Mouse (Mus musculus): ENCODE data around the gene Gal3st4. TPM values are rescaled to one million over a fixed set of nuclear protein-coding genes. Genes with fewer than 3 reads are reported as not detected.

The Gal3st4 gene
- total and polyA plus RNA-seq, 2 experiments from 2014 or later: 1.5 to 2.1 TPM

- 53% methylated on average over 8 of the region's 8 CpGs for WGBS
- no peak for ATAC-seq
- Histone ChIP-seq H3K4me2 (ENCODE audit: low read depth, low read length) (no peak overlapping the region), H3K36me3 (ENCODE audit: insufficient read depth, low read length) (no peaks in the 10 kb centered on the region), H3K4me3 (ENCODE audit: low read length) (no peak overlapping the region), H3K27me3 (ENCODE audit: insufficient read depth, low read length) (no peaks in the 10 kb centered on the region), H3K4me1 (ENCODE audit: insufficient read depth, low read length) (peaks cover 7% of the 10 kb centered on the region), H3K27ac (no peak overlapping the region), H3K9ac (replicated peaks; ENCODE audit: low read length) (no peak overlapping the region), H3K9me3 (ENCODE audit: low read length) (no peaks in the 10 kb centered on the region)
- no peak for TF ChIP-seq CTCF (IDR thresholded peaks at IDR 0.05; ENCODE audit: low read depth)
- DNase-seq (ENCODE audit: low spot score): no peak
Measured at GRCm38 (mm10) chr5:138274186-138274585, 1.5 kb upstream of the Gal3st4 start.

- 53% methylated on average over 3 of the region's 3 CpGs for WGBS
- DNase-seq (ENCODE audit: low spot score) (no peak), ATAC-seq (no peak)
- TF ChIP-seq CTCF (IDR thresholded peaks at IDR 0.05; ENCODE audit: low read depth): no peak
- no peaks in the 10 kb centered on the region for H3K9me3 ChIP-seq (ENCODE audit: low read length)
- H3K4me1 ChIP-seq (ENCODE audit: insufficient read depth, low read length): peaks cover 7% of the 10 kb centered on the region; the same call in 1 of the 2 replicates
- H3K27ac ChIP-seq: no peak overlapping the region
- no peaks in the 10 kb centered on the region for H3K27me3 ChIP-seq (ENCODE audit: insufficient read depth, low read length)
- no peak overlapping the region for H3K4me2 ChIP-seq (ENCODE audit: low read depth, low read length)
- no peak overlapping the region for H3K4me3 ChIP-seq (ENCODE audit: low read length)
- no peak overlapping the region for H3K9ac ChIP-seq (replicated peaks; ENCODE audit: low read length)
- no peaks in the 10 kb centered on the region for H3K36me3 ChIP-seq (ENCODE audit: insufficient read depth, low read length)
Measured at GRCm38 (mm10) chr5:138271232-138271631, 1.4 kb downstream of the Gal3st4 start.

GRCm38 (mm10) chr5:138268980-138269379 lies 3.7 kb downstream of the Gal3st4 start:
- no peak overlapping the region for H3K27ac ChIP-seq
- DNase-seq (ENCODE audit: low spot score) (no peak), ATAC-seq (no peak)
- no peak overlapping the region for H3K9ac ChIP-seq (replicated peaks; ENCODE audit: low read length)
- H3K27me3 ChIP-seq (ENCODE audit: insufficient read depth, low read length): no peaks in the 10 kb centered on the region
- no peak for TF ChIP-seq CTCF (IDR thresholded peaks at IDR 0.05; ENCODE audit: low read depth)
- no peaks in the 10 kb centered on the region for H3K9me3 ChIP-seq (ENCODE audit: low read length)
- no peak overlapping the region for H3K4me2 ChIP-seq (ENCODE audit: low read depth, low read length)
- H3K4me3 ChIP-seq (ENCODE audit: low read length): no peak overlapping the region
- H3K36me3 ChIP-seq (ENCODE audit: insufficient read depth, low read length): no peaks in the 10 kb centered on the region
- 82% methylated on average over 4 of the region's 4 CpGs for WGBS
- H3K4me1 ChIP-seq (ENCODE audit: insufficient read depth, low read length): peaks cover 10% of the 10 kb centered on the region; the same call in 1 of the 2 replicates

GRCm38 (mm10) chr5:138267114-138267513 lies 5.5 kb downstream of the Gal3st4 start:
- no peak for ATAC-seq
- peaks cover 12% of the 10 kb centered on the region; the same call in 1 of the 2 replicates for H3K4me1 ChIP-seq (ENCODE audit: insufficient read depth, low read length)
- H3K27ac ChIP-seq: no peak overlapping the region
- no peak overlapping the region for H3K4me3 ChIP-seq (ENCODE audit: low read length)
- no peak overlapping the region for H3K9ac ChIP-seq (replicated peaks; ENCODE audit: low read length)
- 87% methylated on average over 3 of the region's 3 CpGs for WGBS
- no peak for DNase-seq (ENCODE audit: low spot score)
- H3K4me2 ChIP-seq (ENCODE audit: low read depth, low read length): no peak overlapping the region
- no peaks in the 10 kb centered on the region for H3K27me3 ChIP-seq (ENCODE audit: insufficient read depth, low read length)
- H3K9me3 ChIP-seq (ENCODE audit: low read length): no peaks in the 10 kb centered on the region
- no peak for TF ChIP-seq CTCF (IDR thresholded peaks at IDR 0.05; ENCODE audit: low read depth)
- no peaks in the 10 kb centered on the region for H3K36me3 ChIP-seq (ENCODE audit: insufficient read depth, low read length)

- 94% methylated on average over 4 of the region's 4 CpGs for WGBS
- DNase-seq (ENCODE audit: low spot score) (no peak), ATAC-seq (no peak)
- no peak overlapping the region for H3K9ac ChIP-seq (replicated peaks; ENCODE audit: low read length)
- H3K36me3 ChIP-seq (ENCODE audit: insufficient read depth, low read length): peaks cover 12% of the 10 kb centered on the region
- TF ChIP-seq CTCF (IDR thresholded peaks at IDR 0.05; ENCODE audit: low read depth): no peak
- no peak overlapping the region for H3K27ac ChIP-seq
- no peaks in the 10 kb centered on the region for H3K9me3 ChIP-seq (ENCODE audit: low read length)
- no peaks in the 10 kb centered on the region for H3K27me3 ChIP-seq (ENCODE audit: insufficient read depth, low read length)
- peaks cover 14% of the 10 kb centered on the region; the same call in 1 of the 2 replicates for H3K4me1 ChIP-seq (ENCODE audit: insufficient read depth, low read length)
- H3K4me2 ChIP-seq (ENCODE audit: low read depth, low read length): no peak overlapping the region
- no peak overlapping the region for H3K4me3 ChIP-seq (ENCODE audit: low read length)
Measured at GRCm38 (mm10) chr5:138265712-138266111, 6.9 kb downstream of the Gal3st4 start.

GRCm38 (mm10) chr5:138264207-138264578 lies 8.4 kb downstream of the Gal3st4 start:
- ATAC-seq (0 out of 2 replicates have a peak, but pooled peaks have one; percentile 1), DNase-seq (ENCODE audit: low spot score) (no peak)
- Histone ChIP-seq H3K4me3 (ENCODE audit: low read length) (peak overlapping the region; percentile 72), H3K27ac (peak overlapping the region; percentile 84), H3K4me2 (ENCODE audit: low read depth, low read length) (peak overlapping the region; percentile 70), H3K9me3 (ENCODE audit: low read length) (no peaks in the 10 kb centered on the region), H3K9ac (replicated peaks; ENCODE audit: low read length) (peak overlapping the region; percentile 90), H3K36me3 (ENCODE audit: insufficient read depth, low read length) (peaks cover 24% of the 10 kb centered on the region), H3K4me1 (ENCODE audit: insufficient read depth, low read length) (peaks cover 14% of the 10 kb centered on the region; the same call in 1 of the 2 replicates), H3K27me3 (ENCODE audit: insufficient read depth, low read length) (no peaks in the 10 kb centered on the region)
- 12% methylated on average over 6 of the region's 6 CpGs for WGBS
- TF ChIP-seq CTCF (IDR thresholded peaks at IDR 0.05; ENCODE audit: low read depth): no peak

Measured in hindbrain, postnatal 0 days (tissue).